Mouse (Mus musculus) stomach, adult 2 months (tissue): ENCODE data around the gene Olfr1431. TPM values are rescaled to one million over a fixed set of nuclear protein-coding genes. Genes with fewer than 3 reads are reported as not detected.

Experiments
- polyA plus RNA-seq: library from polyadenylated mRNA; depleted of rRNA; stranded (reverse); fragments of >200 nt; gene quantifications from 2 replicates; pipeline ENCODE4 v1.2.3, GENCODE M21; 2012; rRNA removed

Gene Olfr1431
- polyA plus RNA-seq: not detected in 2 replicates

DNA sequence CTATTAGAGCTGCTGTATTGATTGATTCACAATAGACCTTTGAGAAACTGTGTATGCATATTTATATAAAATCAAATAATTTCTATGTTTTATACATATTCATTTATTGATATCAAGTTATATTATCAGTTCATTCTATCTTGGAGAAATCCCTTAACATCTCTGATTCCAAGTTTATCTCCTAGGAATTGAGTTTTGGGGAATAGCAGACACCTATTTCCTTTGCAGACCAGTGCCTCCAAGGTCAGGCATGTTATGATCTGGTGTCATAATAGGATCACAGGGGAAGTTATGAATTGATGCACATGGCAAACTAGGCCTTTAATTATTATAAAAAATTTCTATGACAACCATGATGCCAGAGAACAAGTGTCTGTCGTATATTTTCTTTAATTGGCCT, at the start of gene Olfr1431:
TSS of gene Olfr1431 (plus strand) at position 301 of the 400 bp plus-strand sequence.

DNA sequence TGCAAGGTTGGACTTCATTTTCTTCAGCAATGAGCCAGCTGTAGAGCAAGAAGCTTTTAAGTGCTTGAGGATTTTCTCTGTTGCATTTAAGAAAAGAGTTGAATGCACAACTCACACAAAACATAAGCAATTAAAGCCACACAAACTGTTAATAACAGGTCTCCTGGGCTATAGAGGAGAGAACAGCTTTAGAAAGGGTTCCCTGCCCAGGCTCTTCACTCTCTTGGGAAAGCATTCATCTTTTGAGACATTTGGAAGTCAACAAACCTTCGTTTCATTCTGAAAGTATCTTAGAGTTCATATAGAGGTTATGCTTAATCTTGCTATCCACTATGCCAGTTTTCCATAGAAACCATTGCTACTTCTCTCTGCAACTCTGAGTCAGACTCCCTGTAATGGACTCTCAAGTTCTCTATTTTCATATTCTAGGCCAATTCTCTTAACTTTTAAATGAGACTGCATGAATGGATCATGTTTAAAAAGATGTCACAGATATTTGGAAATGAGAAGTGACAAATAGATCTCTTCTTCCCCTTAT, 30.3 kb upstream of the Olfr1431 start, which contains the start of gene Olfr1555-ps1:
TSS of gene Olfr1555-ps1 (minus strand) at position 51 of the 538 bp plus-strand sequence.

DNA sequence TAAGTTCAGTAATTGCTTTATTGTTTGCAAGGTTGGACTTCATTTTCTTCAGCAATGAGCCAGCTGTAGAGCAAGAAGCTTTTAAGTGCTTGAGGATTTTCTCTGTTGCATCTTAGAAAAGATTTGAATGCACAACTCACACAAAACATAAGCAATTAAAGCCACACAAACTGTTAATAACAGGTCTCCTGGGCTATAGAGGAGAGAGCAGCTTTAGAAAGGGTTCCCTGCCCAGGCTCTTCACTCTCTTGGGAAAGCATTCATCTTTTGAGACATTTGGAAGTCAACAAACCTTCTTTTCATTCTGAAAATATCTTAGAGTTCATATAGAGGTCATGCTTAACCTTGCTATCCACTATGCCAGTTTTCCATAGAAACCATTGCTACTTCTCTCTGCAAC, 32.1 kb downstream of the Olfr1431 start, which contains the start of gene Olfr1432:
TSS of gene Olfr1432 (minus strand) at position 101 of the 400 bp plus-strand sequence.

DNA sequence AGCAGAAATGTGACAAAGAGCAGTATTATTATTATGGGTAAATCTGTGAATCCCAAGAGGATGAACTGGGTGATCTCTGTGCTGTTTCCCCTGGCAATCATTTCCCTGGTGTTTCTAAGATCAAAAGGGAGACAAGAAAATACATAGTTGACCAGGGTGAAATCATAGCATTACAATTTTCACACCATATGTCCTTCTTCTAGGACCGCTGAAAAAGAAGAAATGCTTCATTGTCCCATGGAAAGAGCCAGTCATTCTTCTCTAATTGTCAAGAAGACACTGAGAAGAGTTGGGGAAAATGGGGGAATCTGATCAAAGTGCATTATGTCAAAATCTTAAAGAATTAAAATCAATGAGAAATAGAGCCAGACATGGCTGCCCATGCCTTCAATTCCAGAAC, 41.1 kb downstream of the Olfr1431 start, which contains the start of gene Olfr262:
TSS of gene Olfr262 (minus strand) at position 101 of the 400 bp plus-strand sequence.

DNA sequence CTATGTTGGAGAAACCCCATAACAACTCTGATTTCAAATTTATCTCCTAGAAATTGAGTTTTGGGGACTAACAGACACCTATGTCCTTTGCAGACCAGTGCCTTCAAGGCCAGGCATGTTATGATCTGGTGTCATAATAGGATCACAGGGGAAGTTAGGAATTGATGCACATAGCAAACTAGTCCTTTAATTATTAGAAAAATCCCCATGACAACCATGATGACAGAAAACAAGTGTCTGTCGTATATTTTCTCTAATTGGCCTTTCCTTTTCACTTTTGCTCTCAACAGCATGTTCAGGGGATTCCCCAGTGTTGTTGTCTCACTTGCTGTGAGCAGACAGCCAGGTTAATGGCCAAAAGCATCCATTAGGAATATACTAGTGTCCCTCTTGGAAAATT, 60.3 kb downstream of the Olfr1431 start, which contains the start of gene Olfr235:
TSS of gene Olfr235 (plus strand) at position 301 of the 400 bp plus-strand sequence.

Other genes with a start within 250 kb of the Olfr1431 start
- gene Osbp, start 234.7 kb upstream of the Olfr1431 start, polyA plus RNA-seq: 3.5 and 5.6 TPM in 2 replicates
- not detected in 2 replicates for gene Olfr1423, start 159.3 kb upstream of the Olfr1431 start, polyA plus RNA-seq
- gene Olfr1424, start 138.0 kb upstream of the Olfr1431 start, polyA plus RNA-seq: not detected in 2 replicates
- gene Olfr1425, start 122.9 kb upstream of the Olfr1431 start, polyA plus RNA-seq: not detected in 2 replicates
- gene Olfr1426, start 108.6 kb upstream of the Olfr1431 start, polyA plus RNA-seq: not detected in 2 replicates
- not detected in 2 replicates for gene Olfr1427, start 97.3 kb upstream of the Olfr1431 start, polyA plus RNA-seq
- gene Olfr1428, start 84.7 kb upstream of the Olfr1431 start, polyA plus RNA-seq: not detected in 2 replicates
- gene Olfr76, start 77.4 kb upstream of the Olfr1431 start, polyA plus RNA-seq: not detected in 2 replicates
- not detected in 2 replicates for gene Olfr1555-ps1, start 30.5 kb upstream of the Olfr1431 start, polyA plus RNA-seq
- gene Olfr1432, start 32.0 kb downstream of the Olfr1431 start, polyA plus RNA-seq: not detected in 2 replicates
- gene Olfr262, start 41.0 kb downstream of the Olfr1431 start, polyA plus RNA-seq: not detected in 2 replicates
- not detected in 2 replicates for gene Olfr235, start 60.4 kb downstream of the Olfr1431 start, polyA plus RNA-seq
- gene Olfr1434, start 79.2 kb downstream of the Olfr1431 start, polyA plus RNA-seq: not detected in 2 replicates
- gene Olfr1436, start 98.5 kb downstream of the Olfr1431 start, polyA plus RNA-seq: not detected in 2 replicates
- gene Olfr1437, start 124.5 kb downstream of the Olfr1431 start, polyA plus RNA-seq: not detected in 2 replicates
- not detected in 2 replicates for gene Olfr1438-ps1, start 135.3 kb downstream of the Olfr1431 start, polyA plus RNA-seq
- gene Olfr1440, start 186.6 kb downstream of the Olfr1431 start, polyA plus RNA-seq: not detected in 2 replicates
- gene Olfr1441, start 216.8 kb downstream of the Olfr1431 start, polyA plus RNA-seq: not detected in 2 replicates
- not detected in 2 replicates for gene Pfpl, start 227.3 kb downstream of the Olfr1431 start, polyA plus RNA-seq